Mouse (Mus musculus) heart, postnatal 0 days (tissue): ENCODE data around the gene Zfyve9.
"Not testable (repeated sequence)": the region's sequence is repeated elsewhere in the genome, so short reads cannot be mapped to it uniquely, and the experiment has no call there.

ENCODE experiments used
- CTCF ChIP-seq: IDR thresholded peaks from 2 replicates; pipeline ENCODE4 v1.5.1; 2016; ENCODE audit warnings: antibody characterized with exemption, control low read depth, low read depth
- EP300 ChIP-seq: IDR thresholded peaks from 2 replicates; pipeline ENCODE4 v1.6.1; 2016; ENCODE audit warnings: antibody characterized with exemption, low read depth

DNA sequence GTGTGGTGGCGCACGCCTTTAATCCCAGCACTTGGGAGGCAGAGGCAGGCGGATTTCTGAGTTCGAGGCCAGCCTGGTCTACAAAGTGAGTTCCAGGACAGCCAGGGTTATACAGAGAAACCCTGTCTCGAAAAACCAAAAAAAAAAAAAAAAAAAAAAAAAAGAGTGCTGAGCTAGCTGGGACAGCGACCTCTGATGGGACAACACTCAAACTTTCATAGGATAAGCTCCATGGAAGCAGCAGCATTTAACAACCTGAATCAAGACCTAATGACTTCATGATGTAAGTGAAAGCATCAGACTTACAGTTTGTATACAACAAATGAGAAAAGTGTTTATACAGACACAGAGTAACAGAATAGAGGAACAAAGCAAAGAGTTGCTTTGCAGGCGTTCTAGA, 93.5 kb downstream of the Zfyve9 start:
- TF ChIP-seq CTCF, EP300: not testable (repeated sequence)
